In the genomic region with DNA sequence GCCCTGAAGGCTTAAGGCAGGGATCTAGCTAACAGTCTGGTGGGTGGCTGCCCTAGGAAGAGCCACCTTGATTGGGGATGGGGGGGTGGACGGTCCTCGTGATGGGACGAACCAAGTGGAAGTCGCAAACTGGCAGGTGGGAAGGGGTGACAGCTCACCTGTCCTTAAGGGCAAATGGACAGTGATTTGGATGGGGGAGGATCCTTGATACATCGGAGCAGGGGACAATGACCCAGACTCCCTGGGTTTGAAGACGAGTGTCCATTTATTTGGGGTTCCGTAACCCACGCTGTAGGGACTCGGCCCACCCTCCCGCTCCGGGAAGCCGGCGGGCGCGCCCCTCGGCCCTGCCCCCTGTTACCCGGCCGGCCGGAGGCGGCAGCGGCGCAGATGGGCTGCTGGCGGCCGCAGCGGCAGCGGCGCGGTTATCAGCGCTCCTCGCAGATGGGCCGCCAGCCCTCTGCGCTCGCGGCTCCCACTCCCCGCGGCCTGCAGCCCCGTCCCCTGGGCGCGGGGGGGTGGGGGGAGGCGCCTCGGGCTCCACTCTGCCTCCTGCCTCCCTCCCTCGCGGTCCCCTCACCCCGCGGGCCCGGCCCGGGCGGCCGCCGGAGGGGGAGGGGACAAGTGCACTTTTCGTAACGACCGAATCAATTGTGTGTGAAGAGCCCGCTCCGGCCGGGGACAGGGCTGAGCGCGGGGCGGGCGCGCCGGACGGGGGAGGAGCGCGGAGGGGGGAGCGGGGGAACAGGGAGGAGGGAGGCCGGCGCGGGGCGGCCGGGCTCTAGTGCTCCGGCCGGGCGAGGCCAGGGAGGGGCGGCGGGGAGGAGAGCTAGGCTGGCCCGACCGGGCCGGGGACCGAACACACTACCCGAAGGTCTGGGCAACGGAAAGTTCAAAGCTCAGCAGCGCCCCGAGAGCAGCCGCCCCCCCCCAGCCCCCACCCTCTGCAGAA, we compare ENCODE assay signal across 8 mouse cellular contexts. TPM values are rescaled to one million over a fixed set of nuclear protein-coding genes. Genes with fewer than 3 reads are reported as not detected.
DNase-seq lines count a peak whose midpoint lies in the region; TF ChIP-seq lines count a peak whose summit lies in the region.

No protein-coding gene starts in this region.

- H3K36me3 ChIP-seq in thymus, adult 2 months (ENCODE audit: control insufficient read depth, insufficient read depth, low read length), result no peaks in the 10 kb centered on the region

- no peak for TF ChIP-seq POLR2A in thymus, adult 2 months (IDR thresholded peaks at IDR 0.05; ENCODE audit: control insufficient read depth, extremely low read depth, insufficient read depth, low read length, poor library complexity)

- H3K27ac ChIP-seq in thymus, adult 2 months (ENCODE audit: control insufficient read depth, insufficient read depth, low read length), result no peak overlapping the region

- TF ChIP-seq CTCF in thymus, adult 2 months (IDR thresholded peaks at IDR 0.05; ENCODE audit: borderline replicate concordance, control insufficient read depth, extremely low read depth, insufficient read depth, low read length, poor library complexity), result no peak

- H3K4me3 ChIP-seq in thymus, adult 2 months (ENCODE audit: control insufficient read depth, insufficient read depth, low read length), result peak overlapping the region; percentile 46

- H3K4me1 ChIP-seq in thymus, adult 2 months (replicated peaks; ENCODE audit: control insufficient read depth, insufficient read depth, low read length), result peaks cover 52% of the 10 kb centered on the region

- peak; percentile 26 for DNase-seq in thymus, adult 2 months
- no peak for DNase-seq in thymus, postnatal 4 days
- peak; percentile 43 to 61 for DNase-seq in cerebellum, postnatal 36 days
- peak; percentile 30 to 32 for DNase-seq in heart, adult 9 months (ENCODE audit: low spot score in 2 of 2)
- peak; percentile 79 for DNase-seq in kidney, postnatal 10 days
- peak; percentile 54 for DNase-seq in lung, postnatal 36 days
- DNase-seq in spleen, postnatal 10 days (ENCODE audit: low spot score in 2 of 2), result peak; percentile 54 to 61
- DNase-seq in frontal cortex, postnatal 14 days (ENCODE audit: low spot score in 2 of 2), result no peak

- 7% methylated on average over 82 of the region's 85 CpGs for WGBS in thymus, adult 2 months

- peaks cover 24% of the 10 kb centered on the region for H3K27me3 ChIP-seq in thymus, adult 2 months (ENCODE audit: control insufficient read depth, insufficient read depth, low read length)

RNA-seq across cellular contexts. Expression of gene Nol4l, which starts 1.9 kb away (rescaled TPM):
- polyA plus RNA-seq in thymus, adult 2 months (2012; rRNA removed), result 4.2 and 4.4 TPM in 2 replicates

RNA-seq across cellular contexts. Expression of gene 4930404H24Rik, which starts 35.3 kb away (rescaled TPM):
- polyA plus RNA-seq in thymus, adult 2 months (2012; rRNA removed), result not detected in 2 replicates

Comparison
In these comparisons a context has a peak if more than half of its experiments do, and no peak if none do; other contexts are left out.
1. DNase-seq: peak in thymus, adult 2 months (single experiment), cerebellum, postnatal 36 days (2 of 2), heart, adult 9 months (2 of 2), kidney, postnatal 10 days (single experiment), lung, postnatal 36 days (single experiment) and spleen, postnatal 10 days (2 of 2); none in thymus, postnatal 4 days (single experiment) and frontal cortex, postnatal 14 days (0 of 2).